Mouse (Mus musculus): Measurements from ENCODE around the gene Gm11011. TPM values are rescaled to one million over a fixed set of nuclear protein-coding genes. Genes with fewer than 3 reads are reported as not detected.

Gm11011 gene
- polyA plus RNA-seq, 1 experiment from 2014 or later = not detected

DNA sequence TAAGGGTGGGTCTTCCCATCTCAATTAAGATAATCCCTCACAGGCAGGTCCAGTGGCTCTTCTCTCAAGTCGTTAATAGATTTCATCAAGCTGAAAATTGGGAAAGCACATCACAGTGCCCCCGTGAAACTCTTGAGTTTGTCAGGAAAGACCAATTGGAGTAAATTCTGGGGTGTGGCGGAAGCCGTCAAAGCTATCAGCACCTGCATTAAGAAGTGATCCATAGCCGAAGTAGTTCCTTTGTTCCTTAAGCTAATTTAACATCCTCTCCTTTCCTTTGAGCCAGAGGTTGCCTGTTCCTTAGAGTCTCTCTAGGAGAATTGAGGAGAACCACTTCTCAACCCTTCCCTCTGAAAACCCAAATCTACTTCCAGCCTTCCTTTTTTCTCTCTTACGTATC is 28.5 kb upstream of the Gm11011 start:
- Histone ChIP-seq H3K4me3 (ENCODE audit: low read depth, low read length) (no peak overlapping the region), H3K27me3 (ENCODE audit: control insufficient read depth, insufficient read depth, low read depth, low read length) (no peaks in the 10 kb centered on the region), H3K9me3 (replicated peaks; ENCODE audit: control insufficient read depth, low read length, poor library complexity, severe bottlenecking) (no peaks in the 10 kb centered on the region), H3K27ac (ENCODE audit: low read length) (no peak overlapping the region), H3K36me3 (ENCODE audit: control insufficient read depth, insufficient read depth, low read length) (no peaks in the 10 kb centered on the region), H3K4me1 (ENCODE audit: control insufficient read depth, insufficient read depth, low read length) (peaks cover 6% of the 10 kb centered on the region; the same call in 1 of the 2 replicates), H3K9ac (ENCODE audit: low read depth, low read length) (no peak overlapping the region), H3K4me2 (ENCODE audit: low read length) (no peak overlapping the region)
- no peak for ATAC-seq
- 75% methylated on average over 6 of the region's 6 CpGs for WGBS

DNA sequence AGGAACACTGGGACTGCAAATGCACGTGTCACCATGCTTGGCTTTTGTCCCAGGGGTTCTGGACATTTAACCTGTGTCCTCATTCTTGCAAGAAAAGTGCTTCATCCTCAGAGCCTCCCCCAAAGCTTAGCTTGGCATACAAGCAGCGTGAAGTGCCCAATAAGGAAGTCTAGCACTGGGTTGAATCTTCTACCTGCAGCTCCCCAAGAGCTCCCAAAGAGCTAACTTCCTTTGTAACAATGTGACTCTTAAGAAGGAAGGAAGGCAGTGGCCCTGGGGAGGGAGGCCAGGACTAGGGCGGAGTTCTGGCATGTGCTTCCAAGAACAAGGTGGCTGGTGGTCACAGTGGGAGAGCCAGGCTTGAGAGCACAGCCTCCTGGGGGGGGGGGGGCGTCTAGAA is 27.1 kb upstream of the Gm11011 start:
- H3K9ac ChIP-seq (ENCODE audit: low read depth, low read length) = no peak overlapping the region
- no peak for ATAC-seq
- no peak overlapping the region for H3K4me2 ChIP-seq (ENCODE audit: low read length)
- H3K4me3 ChIP-seq (ENCODE audit: low read depth, low read length) = no peak overlapping the region
- H3K27me3 ChIP-seq (ENCODE audit: control insufficient read depth, insufficient read depth, low read depth, low read length) = no peaks in the 10 kb centered on the region
- 70% methylated on average over 3 of the region's 4 CpGs for WGBS
- no peaks in the 10 kb centered on the region for H3K36me3 ChIP-seq (ENCODE audit: control insufficient read depth, insufficient read depth, low read length)
- H3K27ac ChIP-seq (ENCODE audit: low read length) = no peak overlapping the region
- H3K9me3 ChIP-seq (replicated peaks; ENCODE audit: control insufficient read depth, low read length, poor library complexity, severe bottlenecking) = no peaks in the 10 kb centered on the region
- H3K4me1 ChIP-seq (ENCODE audit: control insufficient read depth, insufficient read depth, low read length) = peaks cover 6% of the 10 kb centered on the region; the same call in 1 of the 2 replicates

DNA sequence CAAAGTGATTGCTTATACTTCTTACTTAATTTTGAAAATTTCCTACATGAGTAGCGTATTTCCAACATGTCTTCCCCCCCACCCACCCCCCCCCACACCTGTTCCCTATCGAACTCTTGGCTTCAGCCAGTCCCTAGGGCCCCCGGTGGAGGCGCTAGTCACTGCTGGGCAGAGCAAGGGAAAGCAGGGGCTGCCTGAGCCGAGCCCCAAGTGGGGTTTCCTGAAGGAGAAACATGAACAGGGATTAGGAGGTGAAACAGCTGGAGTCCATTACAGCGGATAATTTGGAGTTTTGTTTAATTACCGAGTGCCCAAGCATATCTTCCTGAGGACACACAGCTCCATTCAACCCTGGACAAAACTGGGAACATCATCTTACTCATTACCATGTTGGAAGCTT is 24.0 kb upstream of the Gm11011 start:
- Histone ChIP-seq H3K36me3 (ENCODE audit: control insufficient read depth, insufficient read depth, low read length) (no peaks in the 10 kb centered on the region), H3K27me3 (ENCODE audit: control insufficient read depth, insufficient read depth, low read depth, low read length) (no peaks in the 10 kb centered on the region), H3K9me3 (replicated peaks; ENCODE audit: control insufficient read depth, low read length, poor library complexity, severe bottlenecking) (no peaks in the 10 kb centered on the region), H3K4me3 (ENCODE audit: low read depth, low read length) (no peak overlapping the region), H3K4me2 (ENCODE audit: low read length) (no peak overlapping the region; the same call in 1 of the 2 replicates), H3K27ac (ENCODE audit: low read length) (no peak overlapping the region), H3K9ac (ENCODE audit: low read depth, low read length) (no peak overlapping the region), H3K4me1 (ENCODE audit: control insufficient read depth, insufficient read depth, low read length) (peaks cover 6% of the 10 kb centered on the region; the same call in 1 of the 2 replicates)
- no peak for ATAC-seq
- WGBS = 12% methylated on average over 7 of the region's 7 CpGs

DNA sequence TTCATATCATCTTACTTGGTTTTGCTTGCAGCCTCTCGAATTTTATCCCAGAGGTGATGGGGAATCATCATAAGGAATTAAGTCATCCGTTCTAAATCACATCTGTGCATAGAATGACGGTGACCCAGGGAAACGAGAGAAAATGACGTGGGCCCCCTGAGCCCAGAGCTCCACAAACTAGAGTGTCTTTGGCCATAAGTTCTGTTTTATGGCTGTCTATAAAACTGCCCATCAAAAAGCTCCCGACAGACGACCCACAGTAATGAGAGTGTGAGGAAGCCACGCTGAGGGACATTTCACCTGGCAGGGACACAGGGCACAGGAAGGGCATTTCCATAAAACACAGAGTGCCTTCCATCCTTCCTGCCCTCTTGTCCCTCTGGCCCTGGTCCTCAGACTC is 23.3 kb upstream of the Gm11011 start:
- Histone ChIP-seq H3K4me3 (ENCODE audit: low read depth, low read length) (no peak overlapping the region), H3K36me3 (ENCODE audit: control insufficient read depth, insufficient read depth, low read length) (no peaks in the 10 kb centered on the region), H3K4me2 (ENCODE audit: low read length) (no peak overlapping the region), H3K27ac (ENCODE audit: low read length) (no peak overlapping the region), H3K4me1 (ENCODE audit: control insufficient read depth, insufficient read depth, low read length) (peaks cover 6% of the 10 kb centered on the region; the same call in 1 of the 2 replicates), H3K9me3 (replicated peaks; ENCODE audit: control insufficient read depth, low read length, poor library complexity, severe bottlenecking) (no peaks in the 10 kb centered on the region), H3K27me3 (ENCODE audit: control insufficient read depth, insufficient read depth, low read depth, low read length) (no peaks in the 10 kb centered on the region), H3K9ac (ENCODE audit: low read depth, low read length) (no peak overlapping the region)
- WGBS = 82% methylated on average over 8 of the region's 8 CpGs
- ATAC-seq = no peak

DNA sequence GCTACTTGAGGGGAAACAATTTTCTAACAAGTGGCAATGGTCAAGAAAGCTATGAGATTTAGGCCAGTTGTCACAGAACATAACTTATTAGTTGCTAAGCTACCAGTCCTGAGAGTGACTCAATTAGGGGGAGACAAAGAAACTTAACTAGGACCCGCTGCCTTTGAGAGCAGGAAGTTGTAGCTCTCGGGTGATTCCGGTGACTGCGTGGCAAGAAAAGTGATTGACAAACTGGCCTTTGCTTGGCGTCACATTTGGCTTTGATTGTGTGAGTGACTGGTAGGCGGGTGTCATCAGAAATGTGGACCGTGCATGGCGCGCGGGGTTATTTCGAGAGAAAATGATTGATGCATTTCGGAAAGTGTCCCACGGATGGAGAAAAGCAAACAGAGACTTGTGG is 22.4 kb upstream of the Gm11011 start:
- H3K4me3 ChIP-seq (ENCODE audit: low read depth, low read length) = no peak overlapping the region
- no peak for ATAC-seq
- H3K36me3 ChIP-seq (ENCODE audit: control insufficient read depth, insufficient read depth, low read length) = no peaks in the 10 kb centered on the region
- no peaks in the 10 kb centered on the region for H3K9me3 ChIP-seq (replicated peaks; ENCODE audit: control insufficient read depth, low read length, poor library complexity, severe bottlenecking)
- no peak overlapping the region for H3K27ac ChIP-seq (ENCODE audit: low read length)
- no peaks in the 10 kb centered on the region for H3K27me3 ChIP-seq (ENCODE audit: control insufficient read depth, insufficient read depth, low read depth, low read length)
- peaks cover 6% of the 10 kb centered on the region; the same call in 1 of the 2 replicates for H3K4me1 ChIP-seq (ENCODE audit: control insufficient read depth, insufficient read depth, low read length)
- no peak overlapping the region for H3K9ac ChIP-seq (ENCODE audit: low read depth, low read length)
- WGBS = 48% methylated on average over 13 of the region's 13 CpGs
- H3K4me2 ChIP-seq (ENCODE audit: low read length) = no peak overlapping the region

DNA sequence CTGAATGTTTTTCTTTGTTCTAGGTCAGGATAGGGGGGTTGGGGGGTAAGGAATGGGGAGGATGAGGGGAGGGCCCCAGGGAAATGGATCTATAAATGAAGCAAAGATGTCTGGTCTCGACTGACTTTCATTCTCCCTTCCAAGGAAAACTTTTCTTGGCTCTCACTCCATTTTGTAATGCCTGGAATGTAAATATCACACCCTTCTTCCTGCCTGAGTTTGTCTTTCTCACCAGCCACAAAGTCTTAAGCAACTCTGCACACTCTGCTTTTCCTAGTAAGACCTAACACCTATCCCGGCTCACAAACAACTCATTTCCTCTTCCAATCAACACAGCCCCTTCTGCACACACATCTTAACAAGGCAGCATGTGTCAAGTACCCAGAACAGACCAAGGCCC is 20.2 kb upstream of the Gm11011 start:
- Histone ChIP-seq H3K4me1 (ENCODE audit: control insufficient read depth, insufficient read depth, low read length) (peaks cover 6% of the 10 kb centered on the region; the same call in 1 of the 2 replicates), H3K36me3 (ENCODE audit: control insufficient read depth, insufficient read depth, low read length) (no peaks in the 10 kb centered on the region), H3K9ac (ENCODE audit: low read depth, low read length) (no peak overlapping the region), H3K27ac (ENCODE audit: low read length) (no peak overlapping the region), H3K9me3 (replicated peaks; ENCODE audit: control insufficient read depth, low read length, poor library complexity, severe bottlenecking) (no peaks in the 10 kb centered on the region), H3K4me3 (ENCODE audit: low read depth, low read length) (no peak overlapping the region), H3K27me3 (ENCODE audit: control insufficient read depth, insufficient read depth, low read depth, low read length) (no peaks in the 10 kb centered on the region), H3K4me2 (ENCODE audit: low read length) (no peak overlapping the region)
- WGBS = 82% methylated on average over 2 of the region's 2 CpGs
- ATAC-seq = no peak

DNA sequence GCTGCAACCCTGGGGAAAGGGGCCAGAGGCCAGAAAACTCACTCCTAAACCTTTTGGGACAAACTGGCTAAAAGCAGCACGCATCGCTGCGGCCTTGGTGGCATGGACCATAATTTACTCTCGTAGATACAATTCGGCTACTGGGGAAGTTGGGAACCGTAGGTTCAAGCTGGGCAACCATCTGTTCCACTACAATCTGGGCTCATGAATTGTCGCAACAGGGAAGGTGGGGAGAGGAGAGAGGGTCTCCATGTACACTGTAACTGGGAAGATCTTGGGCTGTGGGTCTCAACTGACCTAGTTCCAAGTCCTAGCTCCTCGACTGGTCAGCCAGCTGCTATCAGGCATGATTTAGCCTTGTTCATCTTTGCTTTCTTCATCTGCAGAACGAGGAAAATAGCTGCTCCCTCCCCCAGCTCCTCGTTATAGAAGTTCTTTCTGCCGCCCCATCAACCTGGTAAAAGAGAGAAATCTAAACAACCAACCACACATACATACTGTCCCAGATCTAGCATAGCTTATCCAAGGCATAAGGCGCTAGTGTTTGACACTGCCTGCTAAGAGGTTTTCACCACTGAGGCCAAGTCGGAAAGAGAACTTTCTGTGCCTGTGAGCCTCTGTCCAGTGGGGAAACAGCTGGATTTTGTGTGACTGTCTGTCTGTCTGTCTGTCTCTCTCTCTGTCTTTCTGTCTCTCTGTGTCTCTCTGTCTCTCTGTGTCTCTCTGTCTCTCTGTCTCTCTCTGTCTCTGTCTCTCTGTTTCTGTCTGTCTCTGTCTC is 19.5 kb upstream of the Gm11011 start:
- H3K27ac ChIP-seq (ENCODE audit: low read length) = no peak overlapping the region
- no peak overlapping the region for H3K9ac ChIP-seq (ENCODE audit: low read depth, low read length)
- ATAC-seq = no peak
- no peaks in the 10 kb centered on the region for H3K27me3 ChIP-seq (ENCODE audit: control insufficient read depth, insufficient read depth, low read depth, low read length)
- no peaks in the 10 kb centered on the region for H3K36me3 ChIP-seq (ENCODE audit: control insufficient read depth, insufficient read depth, low read length)
- no peak overlapping the region for H3K4me2 ChIP-seq (ENCODE audit: low read length)
- H3K4me3 ChIP-seq (ENCODE audit: low read depth, low read length) = no peak overlapping the region
- peaks cover 6% of the 10 kb centered on the region; the same call in 1 of the 2 replicates for H3K4me1 ChIP-seq (ENCODE audit: control insufficient read depth, insufficient read depth, low read length)
- no peaks in the 10 kb centered on the region for H3K9me3 ChIP-seq (replicated peaks; ENCODE audit: control insufficient read depth, low read length, poor library complexity, severe bottlenecking)
- WGBS = 82% methylated on average over 13 of the region's 13 CpGs

DNA sequence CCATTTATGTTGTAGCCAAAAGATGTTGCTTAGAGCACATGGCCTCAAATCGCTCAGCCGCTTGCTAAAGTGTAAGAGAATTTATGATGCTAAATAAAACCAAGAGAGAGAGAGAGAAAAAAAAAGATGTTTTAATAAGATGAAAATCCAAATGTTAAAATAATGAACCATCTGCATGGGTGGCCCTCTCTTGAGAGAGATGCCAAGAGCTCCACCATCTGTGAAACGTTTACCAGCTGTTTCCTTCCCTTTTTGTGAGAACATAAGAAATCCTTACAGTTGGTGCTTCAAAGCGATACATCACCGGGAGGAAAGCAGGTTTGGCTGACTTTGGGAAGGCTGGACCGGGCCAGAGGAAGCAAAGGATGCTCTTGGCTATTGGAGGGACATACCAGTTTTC is 12.6 kb upstream of the Gm11011 start:
- H3K4me3 ChIP-seq (ENCODE audit: low read depth, low read length) = no peak overlapping the region
- no peaks in the 10 kb centered on the region for H3K36me3 ChIP-seq (ENCODE audit: control insufficient read depth, insufficient read depth, low read length)
- no peaks in the 10 kb centered on the region for H3K27me3 ChIP-seq (ENCODE audit: control insufficient read depth, insufficient read depth, low read depth, low read length)
- H3K4me2 ChIP-seq (ENCODE audit: low read length) = no peak overlapping the region
- no peak overlapping the region for H3K9ac ChIP-seq (ENCODE audit: low read depth, low read length)
- H3K9me3 ChIP-seq (replicated peaks; ENCODE audit: control insufficient read depth, low read length, poor library complexity, severe bottlenecking) = no peaks in the 10 kb centered on the region
- no peak for ATAC-seq
- peaks cover 4% of the 10 kb centered on the region; the same call in 1 of the 2 replicates for H3K4me1 ChIP-seq (ENCODE audit: control insufficient read depth, insufficient read depth, low read length)
- 62% methylated on average over 6 of the region's 6 CpGs for WGBS
- H3K27ac ChIP-seq (ENCODE audit: low read length) = no peak overlapping the region

DNA sequence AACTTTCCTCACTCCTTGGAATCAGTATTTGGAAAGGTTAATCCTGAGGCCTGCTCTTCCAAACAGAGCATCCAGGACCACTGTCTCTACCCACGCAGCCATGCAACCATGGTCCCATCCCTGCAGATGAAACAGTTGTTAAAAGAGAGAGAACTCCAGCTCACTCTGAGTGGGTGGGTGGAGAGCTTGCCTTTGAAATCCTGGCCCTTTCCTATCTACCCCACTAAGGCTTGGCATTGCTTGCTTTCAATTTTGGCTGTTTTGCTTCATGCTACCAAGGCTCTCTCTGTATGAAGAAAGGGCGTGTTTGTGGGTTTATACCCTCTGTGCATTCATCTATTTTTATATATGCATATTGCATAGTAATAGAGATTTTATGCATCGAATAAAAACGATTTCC is 12.0 kb upstream of the Gm11011 start:
- H3K4me1 ChIP-seq (ENCODE audit: control insufficient read depth, insufficient read depth, low read length) = peaks cover 4% of the 10 kb centered on the region; the same call in 1 of the 2 replicates
- H3K9me3 ChIP-seq (replicated peaks; ENCODE audit: control insufficient read depth, low read length, poor library complexity, severe bottlenecking) = no peaks in the 10 kb centered on the region
- no peak overlapping the region for H3K4me3 ChIP-seq (ENCODE audit: low read depth, low read length)
- H3K27ac ChIP-seq (ENCODE audit: low read length) = no peak overlapping the region
- 71% methylated on average over 4 of the region's 4 CpGs for WGBS
- no peaks in the 10 kb centered on the region for H3K36me3 ChIP-seq (ENCODE audit: control insufficient read depth, insufficient read depth, low read length)
- H3K4me2 ChIP-seq (ENCODE audit: low read length) = no peak overlapping the region
- H3K9ac ChIP-seq (ENCODE audit: low read depth, low read length) = no peak overlapping the region
- ATAC-seq = no peak
- H3K27me3 ChIP-seq (ENCODE audit: control insufficient read depth, insufficient read depth, low read depth, low read length) = no peaks in the 10 kb centered on the region
